Mouse (Mus musculus) effector memory CD4-positive, alpha-beta T cell, adult 7 months (primary cell): ENCODE data around the gene Flna. TPM values are rescaled to one million over a fixed set of nuclear protein-coding genes. Genes with fewer than 3 reads are reported as not detected.

Experiments
- polyA plus RNA-seq: library from polyadenylated mRNA; unstranded; fragments of 100-300 nt; shearing (Covaris generic); gene quantifications from one replicate; pipeline ENCODE4 v1.2.1, GENCODE M21; 2017

Gene Flna
- 384 TPM for polyA plus RNA-seq

GRCm38 (mm10) chrX:74249615-74250014 lies at the start of gene Flna:
Gene Flna, minus strand, starts transcription at chrX:74249820.

DNA sequence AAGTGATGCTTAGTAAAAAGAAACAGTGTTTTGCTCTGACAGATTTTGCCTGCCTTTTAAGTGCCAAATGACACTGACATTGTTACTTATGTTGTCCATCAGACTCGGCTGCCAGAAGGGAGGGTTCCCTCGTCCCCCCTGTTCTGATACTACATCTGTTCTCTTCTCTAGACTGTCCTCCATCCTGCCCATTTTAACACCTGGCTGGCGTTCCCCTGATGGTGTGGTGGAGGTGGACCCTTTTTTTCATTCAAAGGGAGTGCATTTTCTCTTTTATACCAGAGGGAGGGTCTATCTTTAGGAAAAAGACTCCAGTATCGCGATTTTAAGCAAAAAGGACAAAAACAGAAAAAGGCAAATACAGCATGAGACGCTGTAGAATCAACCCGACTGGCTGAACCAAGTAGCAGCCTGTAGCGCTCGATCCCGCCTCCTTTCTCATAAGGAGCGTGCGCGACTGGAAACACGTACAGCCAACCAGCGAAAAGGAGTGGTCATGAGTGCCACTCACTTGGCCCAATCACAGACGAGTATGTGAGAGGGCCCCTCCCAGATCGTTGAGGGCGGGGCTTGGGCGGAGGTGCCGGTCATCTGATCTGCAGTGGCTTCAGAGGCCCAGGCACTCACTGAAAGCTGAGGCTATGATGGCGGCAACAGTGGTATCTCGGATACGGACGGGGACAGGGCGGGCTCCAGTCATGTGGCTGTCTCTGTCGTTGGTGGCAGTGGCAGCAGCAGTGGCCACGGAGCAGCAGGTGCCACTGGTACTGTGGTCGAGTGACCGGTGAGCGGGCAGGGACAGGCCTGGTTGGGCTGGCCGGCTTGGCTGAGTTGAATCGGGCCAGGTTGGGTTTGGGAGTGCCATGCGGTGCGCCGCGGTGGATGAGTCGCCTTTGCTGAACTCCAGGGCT lies 47.2 kb upstream of the Flna start, which contains the start of gene Atp6ap1:
Gene Atp6ap1, plus strand, starts transcription at position 560 of the 911 bp plus-strand sequence.

GRCm38 (mm10) chrX:74281732-74282394 lies 32.2 kb upstream of the Flna start, which contains the start of the genes Taz and Dnase1l1:
Gene Taz, plus strand, starts transcription at chrX:74281912.
Gene Dnase1l1, minus strand, starts transcription at chrX:74282337.

GRCm38 (mm10) chrX:74270062-74270901 lies 20.7 kb upstream of the Flna start, which contains the start of gene Rpl10:
Gene Rpl10, plus strand, starts transcription at chrX:74270812.

GRCm38 (mm10) chrX:74254153-74254887 lies 4.7 kb upstream of the Flna start, which contains the start of gene Emd:
Gene Emd, plus strand, starts transcription at chrX:74254687.

GRCm38 (mm10) chrX:74176959-74177358 lies 72.7 kb downstream of the Flna start, which contains the start of gene Tktl1:
Gene Tktl1, plus strand, starts transcription at chrX:74177259.

Other genes starting within 250 kb of the Flna start
- gene Irak1, start 225.9 kb downstream of the Flna start, polyA plus RNA-seq = 143 TPM
- not detected for gene Opn1mw, start 122.4 kb downstream of the Flna start, polyA plus RNA-seq
- 53.0 TPM for gene Mecp2, start 114.5 kb downstream of the Flna start, polyA plus RNA-seq
- not detected for gene Tex28, start 82.0 kb downstream of the Flna start, polyA plus RNA-seq
- gene Tktl1, start 72.6 kb downstream of the Flna start, polyA plus RNA-seq = not detected
- 81.4 TPM for gene Emd, start 4.9 kb upstream of the Flna start, polyA plus RNA-seq
- 111 TPM for gene Rpl10, start 21.0 kb upstream of the Flna start, polyA plus RNA-seq
- 109 TPM for gene Taz, start 32.1 kb upstream of the Flna start, polyA plus RNA-seq
- gene Dnase1l1, start 32.5 kb upstream of the Flna start, polyA plus RNA-seq = 18.5 TPM
- gene Atp6ap1, start 47.3 kb upstream of the Flna start, polyA plus RNA-seq = 138 TPM
- 206 TPM for gene Gdi1, start 55.2 kb upstream of the Flna start, polyA plus RNA-seq
- 57.9 TPM for gene Fam50a, start 63.2 kb upstream of the Flna start, polyA plus RNA-seq
- 1.1 TPM for gene Plxna3, start 79.2 kb upstream of the Flna start, polyA plus RNA-seq
- 15.3 TPM for gene Lage3, start 103.8 kb upstream of the Flna start, polyA plus RNA-seq
- gene Ubl4a, start 123.4 kb upstream of the Flna start, polyA plus RNA-seq = 39.3 TPM
- gene Slc10a3, start 123.5 kb upstream of the Flna start, polyA plus RNA-seq = 27.0 TPM
- gene Fam3a, start 143.5 kb upstream of the Flna start, polyA plus RNA-seq = 15.6 TPM
- gene Ikbkg, start 143.5 kb upstream of the Flna start, polyA plus RNA-seq = 33.0 TPM
- gene G6pdx, start 179.4 kb upstream of the Flna start, polyA plus RNA-seq = 49.1 TPM
- not detected for gene Gm6880, start 231.6 kb upstream of the Flna start, polyA plus RNA-seq